In the genomic region with DNA sequence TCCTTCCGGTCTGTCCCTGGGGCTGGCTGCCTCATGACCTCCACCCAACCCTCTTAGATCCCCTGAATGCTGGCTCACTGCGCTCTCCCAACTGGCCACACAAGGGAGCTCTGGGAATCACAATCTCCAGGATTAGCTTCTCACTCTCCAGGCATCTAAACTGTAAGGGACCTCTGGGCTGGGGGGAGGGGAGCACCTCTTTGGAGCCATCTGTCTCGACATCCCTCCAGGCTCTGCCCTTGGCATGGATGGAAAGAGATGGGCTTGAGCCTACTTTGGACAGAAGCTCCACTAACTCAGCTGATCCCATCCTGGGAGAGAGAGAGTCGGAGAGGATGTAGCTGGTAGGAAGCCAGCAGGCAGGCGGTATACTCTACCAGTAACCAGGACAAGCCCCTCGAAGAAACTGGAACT, we compare ENCODE assay signal across 7 mouse cellular contexts. TPM values are rescaled to one million over a fixed set of nuclear protein-coding genes. Genes with fewer than 3 reads are reported as not detected.
DNase-seq lines count a peak whose midpoint lies in the region; ATAC-seq and TF ChIP-seq lines count a peak whose summit lies in the region.

No protein-coding gene starts in this region.

- peak; percentile 80 for DNase-seq in ES-CJ7 (ENCODE audit: low read depth, low spot score)
- DNase-seq in heart, adult 18-20 months: peak; percentile 67 to 80
- peak; percentile 64 for DNase-seq in kidney, adult 11 months
- DNase-seq in lung, postnatal 0 days (ENCODE audit: low spot score): peak; percentile 82
- DNase-seq in spleen, postnatal 4 days (ENCODE audit: low spot score in 2 of 2): no peak

- no peak overlapping the region for H3K4me2 ChIP-seq in lung, postnatal 0 days (replicated peaks; ENCODE audit: low read depth, low read length)

- no peaks in the 10 kb centered on the region for H3K27me3 ChIP-seq in lung, postnatal 0 days (replicated peaks; ENCODE audit: insufficient read depth, low read length)

- no peak for TF ChIP-seq EP300 in lung, postnatal 0 days (IDR thresholded peaks at IDR 0.05)

- WGBS in lung, postnatal 0 days: 25% methylated on average over 6 of the region's 6 CpGs

- TF ChIP-seq CTCF in lung, postnatal 0 days (IDR thresholded peaks at IDR 0.05): peak; percentile 65

- 0 out of 2 replicates have a peak overlapping the region, but pooled peaks have one; percentile 11 for H3K27ac ChIP-seq in brown adipose tissue, adult 24 weeks (replicated peaks; ENCODE audit: low read depth, low read length)
- H3K27ac ChIP-seq in lung, postnatal 0 days (ENCODE audit: low read length): no peak overlapping the region

- H3K9ac ChIP-seq in lung, postnatal 0 days (replicated peaks; ENCODE audit: low read depth): no peak overlapping the region

- H3K9me3 ChIP-seq in lung, postnatal 0 days (ENCODE audit: low read length): no peaks in the 10 kb centered on the region

- 0 out of 2 replicates have a peak, but pooled peaks have one; percentile 2 for ATAC-seq in lung, postnatal 0 days
- ATAC-seq in erythroid progenitor cell, adult 5-6 weeks (replicated peaks; ENCODE audit: low FRiP score, poor library complexity, severe bottlenecking): no peak

- H3K36me3 ChIP-seq in lung, postnatal 0 days (ENCODE audit: insufficient read depth, low read length): no peaks in the 10 kb centered on the region

- H3K4me1 ChIP-seq in brown adipose tissue, adult 24 weeks (ENCODE audit: control insufficient read depth, insufficient read depth, insufficient read length, low read length): peaks cover 9% of the 10 kb centered on the region
- H3K4me1 ChIP-seq in lung, postnatal 0 days (ENCODE audit: insufficient read depth, low read depth, low read length): peaks cover 30% of the 10 kb centered on the region

- H3K4me3 ChIP-seq in brown adipose tissue, adult 24 weeks (ENCODE audit: insufficient read depth, low read depth, low read length): no peak overlapping the region
- no peak overlapping the region for H3K4me3 ChIP-seq in lung, postnatal 0 days (ENCODE audit: low read depth, low read length)

RNA-seq across cellular contexts. Expression of gene Plxnb2, which starts 1.7 kb away (rescaled TPM):
- 5.4 and 7.5 TPM in 2 replicates for polyA plus RNA-seq in brown adipose tissue, adult 24 weeks (2012; ENCODE audit: insufficient read depth, insufficient read length, missing spikeins)
- 10 to 100 TPM; 76.7 to 83.5 TPM for total RNA-seq in heart, adult 18-20 months (2021)
- 73.1 and 104 TPM in 2 replicates for polyA plus RNA-seq in lung, postnatal 0 days (2015; fragmentation: Nextera tagmentation; extraction: Ambion mirVana)
- 7.2 and 9.2 TPM in 2 replicates for total RNA-seq in erythroid progenitor cell, adult 5-6 weeks (2015; ENCODE audit: low replicate concordance)
- total RNA-seq in erythroid progenitor cell, adult 5-6 weeks (2017; ENCODE audit: low replicate concordance): 1.9 and 8.2 TPM in 2 replicates

RNA-seq across cellular contexts. Expression of gene Dennd6b, which starts 14.0 kb away (rescaled TPM):
- polyA plus RNA-seq in brown adipose tissue, adult 24 weeks (2012; ENCODE audit: insufficient read depth, insufficient read length, missing spikeins): 1.8 and 2.2 TPM in 2 replicates
- 1 to 10 TPM; 8.3 to 9.6 TPM for total RNA-seq in heart, adult 18-20 months (2021)
- 4.4 and 5.0 TPM in 2 replicates for polyA plus RNA-seq in lung, postnatal 0 days (2015; fragmentation: Nextera tagmentation; extraction: Ambion mirVana)
- 1.7 TPM in 1 of 2 replicates, not detected in the other for total RNA-seq in erythroid progenitor cell, adult 5-6 weeks (2015; ENCODE audit: low replicate concordance)
- total RNA-seq in erythroid progenitor cell, adult 5-6 weeks (2017; ENCODE audit: low replicate concordance): 0.76 and 1.5 TPM in 2 replicates

RNA-seq across cellular contexts. Expression of gene Ppp6r2, which starts 29.0 kb away (rescaled TPM):
- polyA plus RNA-seq in brown adipose tissue, adult 24 weeks (2012; ENCODE audit: insufficient read depth, insufficient read length, missing spikeins): 23.0 and 25.7 TPM in 2 replicates
- total RNA-seq in heart, adult 18-20 months (2021): 10 to 100 TPM; 75.1 to 76.9 TPM
- polyA plus RNA-seq in lung, postnatal 0 days (2015; fragmentation: Nextera tagmentation; extraction: Ambion mirVana): 22.7 and 24.1 TPM in 2 replicates
- 59.1 and 61.6 TPM in 2 replicates for total RNA-seq in erythroid progenitor cell, adult 5-6 weeks (2015; ENCODE audit: low replicate concordance)
- total RNA-seq in erythroid progenitor cell, adult 5-6 weeks (2017; ENCODE audit: low replicate concordance): 55.4 and 79.1 TPM in 2 replicates

RNA-seq across cellular contexts. Expression of gene Mapk11, which starts 32.9 kb away (rescaled TPM):
- polyA plus RNA-seq in brown adipose tissue, adult 24 weeks (2012; ENCODE audit: insufficient read depth, insufficient read length, missing spikeins): 1.1 and 2.5 TPM in 2 replicates
- total RNA-seq in heart, adult 18-20 months (2021): 1 to 10 TPM; 2.7 to 3.0 TPM
- 7.4 and 8.5 TPM in 2 replicates for polyA plus RNA-seq in lung, postnatal 0 days (2015; fragmentation: Nextera tagmentation; extraction: Ambion mirVana)
- total RNA-seq in erythroid progenitor cell, adult 5-6 weeks (2015; ENCODE audit: low replicate concordance): 0.72 and 2.1 TPM in 2 replicates
- 0.51 TPM in 1 of 2 replicates, not detected in the other for total RNA-seq in erythroid progenitor cell, adult 5-6 weeks (2017; ENCODE audit: low replicate concordance)

RNA-seq across cellular contexts. Expression of gene Mapk12, which starts 41.8 kb away (rescaled TPM):
- 6.6 and 7.5 TPM in 2 replicates for polyA plus RNA-seq in brown adipose tissue, adult 24 weeks (2012; ENCODE audit: insufficient read depth, insufficient read length, missing spikeins)
- 10 to 100 TPM; 24.4 to 24.8 TPM for total RNA-seq in heart, adult 18-20 months (2021)
- 13.0 and 14.4 TPM in 2 replicates for polyA plus RNA-seq in lung, postnatal 0 days (2015; fragmentation: Nextera tagmentation; extraction: Ambion mirVana)
- total RNA-seq in erythroid progenitor cell, adult 5-6 weeks (2015; ENCODE audit: low replicate concordance): not detected in 2 replicates
- total RNA-seq in erythroid progenitor cell, adult 5-6 weeks (2017; ENCODE audit: low replicate concordance): 0.51 TPM in 1 of 2 replicates, not detected in the other

Comparison
In these comparisons a context has a peak if more than half of its experiments do, and no peak if none do; other contexts are left out.
1. DNase-seq: peak in ES-CJ7 (single experiment), heart, adult 18-20 months (2 of 2), kidney, adult 11 months (single experiment) and lung, postnatal 0 days (single experiment); none in spleen, postnatal 4 days (0 of 2).
2. RNA of gene Plxnb2, which starts 1.7 kb away (total RNA-seq): 76.7 to 83.5 TPM in heart, adult 18-20 months; 1.9 to 9.2 TPM in erythroid progenitor cell, adult 5-6 weeks; every median in the first group is over 4 times any median in the second.